Mouse (Mus musculus): ENCODE measurements around the gene Fchsd2. TPM values are rescaled to one million over a fixed set of nuclear protein-coding genes. Genes with fewer than 3 reads are reported as not detected.

The Fchsd2 gene
- polyA plus RNA-seq, 1 experiment from 2014 or later, result 14.2 TPM

GRCm38 (mm10) chr7:101166568-101166967, 73.9 kb downstream of the Fchsd2 start:
- H3K9ac ChIP-seq (ENCODE audit: low read depth, low read length), result no peak overlapping the region
- H3K27me3 ChIP-seq (replicated peaks; ENCODE audit: control insufficient read depth, insufficient read depth, low read length), result no peaks in the 10 kb centered on the region
- H3K4me3 ChIP-seq (ENCODE audit: low read depth, low read length), result no peak overlapping the region
- H3K27ac ChIP-seq (ENCODE audit: low read depth, low read length), result no peak overlapping the region
- H3K36me3 ChIP-seq (ENCODE audit: control insufficient read depth, insufficient read depth, low read length), result no peaks in the 10 kb centered on the region
- no peak overlapping the region for H3K4me2 ChIP-seq
- ATAC-seq (replicated peaks; ENCODE audit: low FRiP score), result no peak
- WGBS, result 49% methylated on average over 2 of the region's 2 CpGs
- H3K4me1 ChIP-seq (replicated peaks; ENCODE audit: control insufficient read depth, insufficient read depth, low read length), result no peaks in the 10 kb centered on the region; the same call in 1 of the 2 replicates
- DNase-seq (ENCODE audit: low spot score), result no peak
- no peaks in the 10 kb centered on the region for H3K9me3 ChIP-seq (ENCODE audit: control insufficient read depth, low read length)

- Histone ChIP-seq H3K4me1 (replicated peaks; ENCODE audit: control insufficient read depth, insufficient read depth, low read length) (no peaks in the 10 kb centered on the region), H3K27me3 (replicated peaks; ENCODE audit: control insufficient read depth, insufficient read depth, low read length) (no peaks in the 10 kb centered on the region), H3K4me3 (ENCODE audit: low read depth, low read length) (no peak overlapping the region), H3K27ac (ENCODE audit: low read depth, low read length) (no peak overlapping the region), H3K9ac (ENCODE audit: low read depth, low read length) (no peak overlapping the region), H3K4me2 (no peak overlapping the region), H3K36me3 (ENCODE audit: control insufficient read depth, insufficient read depth, low read length) (no peaks in the 10 kb centered on the region), H3K9me3 (ENCODE audit: control insufficient read depth, low read length) (no peaks in the 10 kb centered on the region)
- no peak for ATAC-seq (replicated peaks; ENCODE audit: low FRiP score)
- DNase-seq (ENCODE audit: low spot score), result no peak
- 61% methylated on average over 3 of the region's 3 CpGs for WGBS
Observed at GRCm38 (mm10) chr7:101170482-101170881, 77.8 kb downstream of the Fchsd2 start.

- H3K27ac ChIP-seq (ENCODE audit: low read depth, low read length), result no peak overlapping the region
- DNase-seq (ENCODE audit: low spot score), result no peak
- WGBS, result 94% methylated on average over 1 of the region's 1 CpGs
Observed at GRCm38 (mm10) chr7:101171002-101171401, 78.3 kb downstream of the Fchsd2 start.

GRCm38 (mm10) chr7:101173331-101173730, 80.7 kb downstream of the Fchsd2 start:
- no peak for ATAC-seq (replicated peaks; ENCODE audit: low FRiP score)
- DNase-seq (ENCODE audit: low spot score), result no peak
- no peak overlapping the region for H3K4me3 ChIP-seq (ENCODE audit: low read depth, low read length)
- no peak overlapping the region for H3K27ac ChIP-seq (ENCODE audit: low read depth, low read length)
- no peaks in the 10 kb centered on the region for H3K9me3 ChIP-seq (ENCODE audit: control insufficient read depth, low read length)
- H3K9ac ChIP-seq (ENCODE audit: low read depth, low read length), result no peak overlapping the region
- WGBS, result 82% methylated on average over 3 of the region's 3 CpGs
- H3K4me2 ChIP-seq, result no peak overlapping the region
- H3K4me1 ChIP-seq (replicated peaks; ENCODE audit: control insufficient read depth, insufficient read depth, low read length), result no peaks in the 10 kb centered on the region
- no peaks in the 10 kb centered on the region for H3K36me3 ChIP-seq (ENCODE audit: control insufficient read depth, insufficient read depth, low read length)
- H3K27me3 ChIP-seq (replicated peaks; ENCODE audit: control insufficient read depth, insufficient read depth, low read length), result no peaks in the 10 kb centered on the region

More at GRCm38 (mm10) chr7:101171002-101171401, 78.3 kb downstream of the Fchsd2 start:
- ATAC-seq (replicated peaks; ENCODE audit: low FRiP score), result no peak
- no peak overlapping the region for H3K9ac ChIP-seq (ENCODE audit: low read depth, low read length)
- H3K27me3 ChIP-seq (replicated peaks; ENCODE audit: control insufficient read depth, insufficient read depth, low read length), result no peaks in the 10 kb centered on the region
- no peak overlapping the region for H3K4me2 ChIP-seq
- H3K4me3 ChIP-seq (ENCODE audit: low read depth, low read length), result no peak overlapping the region
- no peaks in the 10 kb centered on the region for H3K4me1 ChIP-seq (replicated peaks; ENCODE audit: control insufficient read depth, insufficient read depth, low read length)
- no peaks in the 10 kb centered on the region for H3K9me3 ChIP-seq (ENCODE audit: control insufficient read depth, low read length)
- no peaks in the 10 kb centered on the region for H3K36me3 ChIP-seq (ENCODE audit: control insufficient read depth, insufficient read depth, low read length)

- no peaks in the 10 kb centered on the region for H3K27me3 ChIP-seq (replicated peaks; ENCODE audit: control insufficient read depth, insufficient read depth, low read length)
- no peak overlapping the region for H3K27ac ChIP-seq (ENCODE audit: low read depth, low read length)
- ATAC-seq (replicated peaks; ENCODE audit: low FRiP score) (no peak), DNase-seq (ENCODE audit: low spot score) (no peak)
- WGBS, result 89% methylated on average over 2 of the region's 2 CpGs
- H3K4me2 ChIP-seq, result no peak overlapping the region
- no peak overlapping the region for H3K4me3 ChIP-seq (ENCODE audit: low read depth, low read length)
- no peaks in the 10 kb centered on the region for H3K4me1 ChIP-seq (replicated peaks; ENCODE audit: control insufficient read depth, insufficient read depth, low read length)
- H3K9me3 ChIP-seq (ENCODE audit: control insufficient read depth, low read length), result no peaks in the 10 kb centered on the region
- H3K9ac ChIP-seq (ENCODE audit: low read depth, low read length), result no peak overlapping the region
- H3K36me3 ChIP-seq (ENCODE audit: control insufficient read depth, insufficient read depth, low read length), result no peaks in the 10 kb centered on the region
Observed at GRCm38 (mm10) chr7:101178751-101179150, 86.1 kb downstream of the Fchsd2 start.

- 87% methylated on average over 3 of the region's 3 CpGs for WGBS
- ATAC-seq (replicated peaks; ENCODE audit: low FRiP score), result no peak
- H3K27ac ChIP-seq (ENCODE audit: low read depth, low read length), result no peak overlapping the region
Observed at GRCm38 (mm10) chr7:101191326-101191969, 98.8 kb downstream of the Fchsd2 start.

GRCm38 (mm10) chr7:101210826-101211225, 118.2 kb downstream of the Fchsd2 start:
- Histone ChIP-seq H3K9ac (ENCODE audit: low read depth, low read length) (no peak overlapping the region), H3K4me1 (replicated peaks; ENCODE audit: control insufficient read depth, insufficient read depth, low read length) (no peaks in the 10 kb centered on the region), H3K9me3 (ENCODE audit: control insufficient read depth, low read length) (no peaks in the 10 kb centered on the region), H3K4me3 (ENCODE audit: low read depth, low read length) (no peak overlapping the region), H3K27me3 (replicated peaks; ENCODE audit: control insufficient read depth, insufficient read depth, low read length) (no peaks in the 10 kb centered on the region), H3K27ac (ENCODE audit: low read depth, low read length) (no peak overlapping the region), H3K4me2 (no peak overlapping the region), H3K36me3 (ENCODE audit: control insufficient read depth, insufficient read depth, low read length) (no peaks in the 10 kb centered on the region)
- DNase-seq (ENCODE audit: low spot score) (no peak), ATAC-seq (replicated peaks; ENCODE audit: low FRiP score) (no peak)
- WGBS, result 86% methylated on average over 1 of the region's 1 CpGs

More at GRCm38 (mm10) chr7:101191326-101191969, 98.8 kb downstream of the Fchsd2 start:
- Histone ChIP-seq H3K9ac (ENCODE audit: low read depth, low read length) (no peak overlapping the region), H3K4me1 (replicated peaks; ENCODE audit: control insufficient read depth, insufficient read depth, low read length) (no peaks in the 10 kb centered on the region), H3K4me2 (no peak overlapping the region), H3K36me3 (ENCODE audit: control insufficient read depth, insufficient read depth, low read length) (no peaks in the 10 kb centered on the region), H3K27me3 (replicated peaks; ENCODE audit: control insufficient read depth, insufficient read depth, low read length) (no peaks in the 10 kb centered on the region), H3K4me3 (ENCODE audit: low read depth, low read length) (no peak overlapping the region), H3K9me3 (ENCODE audit: control insufficient read depth, low read length) (no peaks in the 10 kb centered on the region)
- DNase-seq (ENCODE audit: low spot score), result no peak

- Histone ChIP-seq H3K9me3 (ENCODE audit: control insufficient read depth, low read length) (no peaks in the 10 kb centered on the region), H3K4me3 (ENCODE audit: low read depth, low read length) (no peak overlapping the region), H3K27ac (ENCODE audit: low read depth, low read length) (no peak overlapping the region), H3K4me1 (replicated peaks; ENCODE audit: control insufficient read depth, insufficient read depth, low read length) (no peaks in the 10 kb centered on the region), H3K9ac (ENCODE audit: low read depth, low read length) (no peak overlapping the region), H3K4me2 (no peak overlapping the region), H3K27me3 (replicated peaks; ENCODE audit: control insufficient read depth, insufficient read depth, low read length) (no peaks in the 10 kb centered on the region), H3K36me3 (ENCODE audit: control insufficient read depth, insufficient read depth, low read length) (no peaks in the 10 kb centered on the region)
- 63% methylated on average over 3 of the region's 3 CpGs for WGBS
- no peak for ATAC-seq (replicated peaks; ENCODE audit: low FRiP score)
- no peak for DNase-seq (ENCODE audit: low spot score)
Observed at GRCm38 (mm10) chr7:101213515-101214263, 121.0 kb downstream of the Fchsd2 start.

GRCm38 (mm10) chr7:101216724-101217123, 124.1 kb downstream of the Fchsd2 start:
- ATAC-seq (replicated peaks; ENCODE audit: low FRiP score) (no peak), DNase-seq (ENCODE audit: low spot score) (no peak)
- no peak overlapping the region for H3K4me2 ChIP-seq
- no peak overlapping the region for H3K4me3 ChIP-seq (ENCODE audit: low read depth, low read length)
- H3K9ac ChIP-seq (ENCODE audit: low read depth, low read length), result no peak overlapping the region
- no peaks in the 10 kb centered on the region for H3K9me3 ChIP-seq (ENCODE audit: control insufficient read depth, low read length)
- H3K4me1 ChIP-seq (replicated peaks; ENCODE audit: control insufficient read depth, insufficient read depth, low read length), result no peaks in the 10 kb centered on the region
- H3K27me3 ChIP-seq (replicated peaks; ENCODE audit: control insufficient read depth, insufficient read depth, low read length), result no peaks in the 10 kb centered on the region
- WGBS, result 76% methylated on average over 2 of the region's 2 CpGs
- no peak overlapping the region for H3K27ac ChIP-seq (ENCODE audit: low read depth, low read length)
- no peaks in the 10 kb centered on the region for H3K36me3 ChIP-seq (ENCODE audit: control insufficient read depth, insufficient read depth, low read length)
